ENCODE assay signal across 9 mouse cellular contexts in genomic region chr14:32609392-32609791, GRCm38 (mm10). TPM values are rescaled to one million over a fixed set of nuclear protein-coding genes. Genes with fewer than 3 reads are reported as not detected.
A peak's percentile ranks its signal among the peaks of the same experiment; 100 is the strongest.
DNase-seq lines count a peak whose midpoint lies in the region; ATAC-seq and TF ChIP-seq lines count a peak whose summit lies in the region.
"Had no signal": no experiment of that assay in that cellular context is flagged by ENCODE, and none has a peak within 500 bp of the region (broad histone marks: within the 10 kb centered on the region; RNA-seq: fewer than 3 reads in every experiment).

No protein-coding gene starts in this region.

- H3K4me1 ChIP-seq in small intestine, adult 2 months (ENCODE audit: control insufficient read depth, insufficient read depth, insufficient read length, low read length): no peaks in the 10 kb centered on the region
- no peaks in the 10 kb centered on the region for H3K4me1 ChIP-seq in forebrain, embryonic 15.5 days

- WGBS in small intestine, adult 2 months: 15% methylated on average over 3 of the region's 3 CpGs
- 27% methylated on average over 3 of the region's 3 CpGs for WGBS in forebrain, embryonic 15.5 days

- peaks cover 73% of the 10 kb centered on the region for H3K27me3 ChIP-seq in C2C12 (ENCODE audit: control insufficient read depth, insufficient read depth, insufficient read length)
- H3K27me3 ChIP-seq in small intestine, adult 2 months (ENCODE audit: control insufficient read depth, insufficient read depth, low read length): no peaks in the 10 kb centered on the region
- H3K27me3 ChIP-seq in forebrain, embryonic 15.5 days: no peaks in the 10 kb centered on the region

- no peaks in the 10 kb centered on the region for H3K9me3 ChIP-seq in forebrain, embryonic 15.5 days

- intact Hi-C loops in left cerebral cortex, postnatal 25 days (cut with DNase I): no loop called here

- H3K79me3 ChIP-seq in C2C12 (ENCODE audit: low read depth): no peaks in the 10 kb centered on the region

- no peak overlapping the region for H3K9ac ChIP-seq in forebrain, embryonic 15.5 days (replicated peaks)

- H3K79me2 ChIP-seq in C2C12 (ENCODE audit: control insufficient read depth, insufficient read depth): no peaks in the 10 kb centered on the region

- H3ac ChIP-seq in C2C12 (ENCODE audit: control insufficient read depth, insufficient read length, low read depth): no peak overlapping the region

- H3K4me2 ChIP-seq in forebrain, embryonic 15.5 days (replicated peaks): no peak overlapping the region

- no peak for TF ChIP-seq POLR2A in small intestine, adult 2 months (IDR thresholded peaks at IDR 0.05; ENCODE audit: low read depth, low read length)

- H3K36me3 ChIP-seq in C2C12 (ENCODE audit: control insufficient read depth, insufficient read depth): no peaks in the 10 kb centered on the region
- H3K36me3 ChIP-seq in small intestine, adult 2 months (ENCODE audit: control insufficient read depth, insufficient read depth, low read length): no peaks in the 10 kb centered on the region
- no peaks in the 10 kb centered on the region for H3K36me3 ChIP-seq in forebrain, embryonic 15.5 days

- no peak overlapping the region for H3K4me3 ChIP-seq in C2C12 (ENCODE audit: insufficient read depth, poor library complexity, severe bottlenecking)
- no peak overlapping the region for H3K4me3 ChIP-seq in small intestine, adult 2 months (ENCODE audit: low read depth, low read length)
- H3K4me3 ChIP-seq in forebrain, embryonic 15.5 days: no peak overlapping the region

- H3K27ac ChIP-seq in small intestine, adult 2 months (ENCODE audit: insufficient read depth, low read depth, low read length): no peak overlapping the region
- no peak overlapping the region for H3K27ac ChIP-seq in forebrain, embryonic 15.5 days (replicated peaks)
- H3K27ac ChIP-seq: macrophage had no signal

- peak; percentile 27 for DNase-seq in kidney, adult 18-20 months
- no peak for DNase-seq in kidney, adult 11 months
- peak; percentile 24 for DNase-seq in R1 (ENCODE audit: low read depth, low spot score)
- DNase-seq in frontal cortex, postnatal 25 days (ENCODE audit: low spot score in 2 of 2): peak; percentile 31 to 34
- DNase-seq in left cerebral cortex, postnatal 25 days (ENCODE audit: low spot score in 2 of 2): peak; percentile 46

- TF ChIP-seq CTCF in C2C12 (IDR thresholded peaks at IDR 0.05; ENCODE audit: control insufficient read depth, insufficient read depth, insufficient read length): peak; percentile 19
- peak; percentile 60; the same call in 1 of the 2 replicates for TF ChIP-seq CTCF in small intestine, adult 2 months (IDR thresholded peaks at IDR 0.05; ENCODE audit: extremely low read depth, insufficient read length, insufficient replicate concordance, low read depth, low read length)

- no peak for ATAC-seq in forebrain, embryonic 15.5 days (replicated peaks)

TF ChIP-seq in C2C12, 6 proteins besides CTCF, POLR2A, EP300 and RAD21:
- no peak for TF ChIP-seq MYOG (IDR thresholded peaks at IDR 0.05; ENCODE audit: control insufficient read depth, extremely low read depth, insufficient read length)
- no peak for TF ChIP-seq CEBPB (IDR thresholded peaks at IDR 0.05; ENCODE audit: low read depth)
- no peak for TF ChIP-seq MAX (IDR thresholded peaks at IDR 0.05)
- no peak for TF ChIP-seq FOSL1 (IDR thresholded peaks at IDR 0.05; ENCODE audit: insufficient read depth, low read length, poor library complexity, severe bottlenecking)
- no peak for TF ChIP-seq USF1 (IDR thresholded peaks at IDR 0.05; ENCODE audit: low read depth)
- no peak for TF ChIP-seq MYOD1 (IDR thresholded peaks at IDR 0.05; ENCODE audit: control insufficient read depth, insufficient read length, low read depth)

RNA-seq across cellular contexts. Expression of gene Prrxl1, which starts 10.2 kb away (rescaled TPM):
- polyA plus RNA-seq in C2C12 (2012; fragmentation: generic; extraction: Trizol): not detected
- total RNA-seq in left cerebral cortex, postnatal 25 days (2021): not detected
- not detected in 2 replicates for polyA plus RNA-seq in small intestine, adult 2 months (2012; rRNA removed)
- polyA plus RNA-seq in forebrain, embryonic 15.5 days (2015; fragmentation: Nextera tagmentation; extraction: Ambion mirVana): 0.08 and 0.18 TPM in 2 replicates
- polyA plus RNA-seq: macrophage had no signal
